Mouse (Mus musculus) hindbrain, embryonic 15.5 days (tissue): ENCODE measurements around the gene Cd109. TPM values are rescaled to one million over a fixed set of nuclear protein-coding genes. Genes with fewer than 3 reads are reported as not detected.

Experiments used
- ATAC-seq: fragments of 200-750 bp; cut with Nextera tagmentation; 2 replicates; pipeline ENCODE4 v1.8.0; 2017; ENCODE audit warnings: low read depth, moderate number of reproducible peaks, moderate TSS enrichment; ENCODE audit not compliant: low FRiP score
- H3K27ac ChIP-seq: fragments of 300-500 bp; sonication (generic); replicated peaks from 2 replicates; pipeline ENCODE4 v1.5.1; 2015; ENCODE audit warnings: mild to moderate bottlenecking, inconsistent platforms
- H3K27me3 ChIP-seq: fragments of 300-500 bp; sonication (generic); 2 replicates; pipeline ENCODE4 v1.6.1; 2015; ENCODE audit warnings: control low read depth, inconsistent platforms
- H3K36me3 ChIP-seq: fragments of 300-500 bp; sonication (generic); 2 replicates; pipeline ENCODE4 v1.6.1; 2015; ENCODE audit warnings: control low read depth, inconsistent platforms
- H3K4me1 ChIP-seq: fragments of 300-500 bp; sonication (generic); replicated peaks from 2 replicates; pipeline ENCODE4 v1.6.1; 2015; ENCODE audit warnings: control low read depth, inconsistent platforms
- H3K4me2 ChIP-seq: fragments of 300-500 bp; sonication (generic); 2 replicates; pipeline ENCODE4 v1.6.1; 2015; ENCODE audit warnings: moderate library complexity, mild to moderate bottlenecking, inconsistent platforms
- H3K4me3 ChIP-seq: fragments of 300-500 bp; sonication (generic); 2 replicates; pipeline ENCODE4 v1.5.1; 2015; ENCODE audit warnings: mild to moderate bottlenecking, inconsistent platforms
- H3K9ac ChIP-seq: fragments of 300-500 bp; sonication (generic); 2 replicates; pipeline ENCODE4 v1.6.1; 2015; ENCODE audit warnings: inconsistent platforms
- H3K9me3 ChIP-seq: fragments of 300-500 bp; sonication (generic); 2 replicates; pipeline ENCODE4 v1.6.1; 2016; ENCODE audit warnings: control low read depth, inconsistent platforms
- WGBS: fragments of 180-500 bp; shearing (Covaris S2); methylation state at CpG from one replicate; pipeline ENCODE4 v1.1.7; 2015; 5-methylcytosine and 5-hydroxymethylcytosine counted together
- polyA plus RNA-seq: library from polyadenylated mRNA; unstranded; fragments of >200 nt; fragmentation: Nextera tagmentation; extraction: Ambion mirVana; gene quantifications from 2 replicates; pipeline ENCODE4 v1.2.1, GENCODE M21; 2015

The Cd109 gene
- polyA plus RNA-seq, 1 experiment from 2014 or later = 1.3 TPM

DNA sequence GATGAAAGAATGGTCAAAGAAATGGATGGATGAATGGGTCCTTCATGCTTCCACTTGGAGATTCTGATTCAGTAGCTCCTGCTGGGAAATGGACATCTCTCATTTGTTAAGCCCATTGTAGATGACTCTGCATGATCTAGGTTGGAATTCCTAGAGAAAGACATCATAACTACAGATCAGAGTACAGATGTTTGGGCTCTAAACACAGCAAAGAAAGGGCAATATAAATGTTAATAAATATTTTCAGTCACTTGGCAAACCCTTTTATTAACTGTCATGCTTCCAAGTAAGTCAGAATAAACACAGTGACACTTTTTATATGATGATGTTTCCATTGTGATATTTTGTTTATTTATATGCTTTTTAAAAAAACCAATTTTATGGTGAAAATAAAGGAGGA lies 34.1 kb downstream of the Cd109 start:
- H3K36me3 ChIP-seq = no peaks in the 10 kb centered on the region
- ATAC-seq = no peak
- H3K27me3 ChIP-seq = no peaks in the 10 kb centered on the region
- H3K9me3 ChIP-seq = no peaks in the 10 kb centered on the region
- no peak overlapping the region for H3K4me2 ChIP-seq
- no peaks in the 10 kb centered on the region for H3K4me1 ChIP-seq
- no peak overlapping the region for H3K27ac ChIP-seq
- no peak overlapping the region for H3K9ac ChIP-seq
- no peak overlapping the region for H3K4me3 ChIP-seq

DNA sequence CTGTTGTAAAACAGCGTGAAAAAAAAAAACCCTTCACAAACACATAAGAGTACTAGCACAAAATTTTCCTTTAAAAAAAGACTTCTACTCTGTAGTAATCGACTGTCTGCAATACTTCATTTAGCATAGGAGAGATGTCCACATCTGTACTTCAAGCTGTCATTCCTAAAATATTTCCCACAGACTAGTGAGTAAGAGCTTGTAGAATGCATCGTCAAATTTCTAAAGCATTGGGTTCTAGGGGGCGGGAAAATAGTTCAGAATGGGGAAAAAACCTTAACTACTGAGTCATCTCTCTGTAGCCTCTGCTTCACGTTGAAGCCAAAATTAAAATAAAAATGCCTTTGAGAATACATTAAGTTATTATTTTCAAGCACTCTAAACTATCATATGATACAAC lies 42.2 kb downstream of the Cd109 start:
- no peaks in the 10 kb centered on the region for H3K9me3 ChIP-seq
- no peak overlapping the region for H3K27ac ChIP-seq
- H3K4me2 ChIP-seq = no peak overlapping the region
- H3K9ac ChIP-seq = no peak overlapping the region
- no peak overlapping the region for H3K4me3 ChIP-seq
- no peaks in the 10 kb centered on the region for H3K27me3 ChIP-seq
- H3K36me3 ChIP-seq = no peaks in the 10 kb centered on the region
- H3K4me1 ChIP-seq = no peaks in the 10 kb centered on the region
- whole genome bisulfite sequencing = 86% methylated on average over 5 of the region's 5 CpGs
- no peak for ATAC-seq

DNA sequence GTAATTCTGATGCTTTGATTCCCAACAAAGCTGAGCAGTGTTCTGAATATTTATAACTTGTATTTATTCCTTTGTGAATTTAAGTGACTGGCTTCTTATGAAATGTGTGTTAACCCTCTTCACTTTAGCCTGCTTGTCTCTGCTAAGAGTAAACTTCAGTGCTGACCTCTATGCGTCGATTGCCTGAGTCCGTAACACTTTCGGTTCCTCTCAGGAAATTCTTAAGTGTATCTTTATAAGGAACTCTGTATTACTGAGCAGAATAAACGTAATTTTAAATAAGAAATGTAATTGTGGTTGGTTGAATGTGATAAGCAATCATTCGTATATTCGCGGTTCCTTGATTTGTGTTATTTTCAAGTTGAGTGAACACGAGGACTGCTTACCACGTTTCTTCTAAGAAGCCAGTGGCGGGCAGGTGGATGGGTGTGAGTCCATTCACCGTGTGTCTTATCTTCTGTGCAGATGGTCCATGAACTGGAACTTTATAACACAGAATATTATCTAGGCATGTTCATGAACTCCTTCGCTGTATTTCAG lies 56.2 kb downstream of the Cd109 start:
- Histone ChIP-seq H3K4me3 (no peak overlapping the region), H3K4me2 (no peak overlapping the region), H3K27ac (no peak overlapping the region), H3K9me3 (no peaks in the 10 kb centered on the region), H3K36me3 (no peaks in the 10 kb centered on the region), H3K27me3 (no peaks in the 10 kb centered on the region), H3K9ac (no peak overlapping the region), H3K4me1 (no peaks in the 10 kb centered on the region)
- ATAC-seq = no peak
- 89% methylated on average over 13 of the region's 13 CpGs for WGBS

- Histone ChIP-seq H3K9ac (no peak overlapping the region), H3K4me3 (no peak overlapping the region), H3K4me2 (no peak overlapping the region), H3K4me1 (no peaks in the 10 kb centered on the region), H3K27me3 (no peaks in the 10 kb centered on the region), H3K9me3 (no peaks in the 10 kb centered on the region), H3K27ac (no peak overlapping the region), H3K36me3 (no peaks in the 10 kb centered on the region)
- WGBS = 0% methylated on average over 1 of the region's 1 CpGs
- ATAC-seq = no peak
Observed at GRCm38 (mm10) chr9:78700691-78701090, 85.3 kb downstream of the Cd109 start.

GRCm38 (mm10) chr9:78702509-78703239 lies 87.3 kb downstream of the Cd109 start:
- Histone ChIP-seq H3K4me3 (no peak overlapping the region), H3K27ac (no peak overlapping the region), H3K9ac (no peak overlapping the region), H3K36me3 (no peaks in the 10 kb centered on the region), H3K4me2 (no peak overlapping the region), H3K4me1 (no peaks in the 10 kb centered on the region), H3K27me3 (no peaks in the 10 kb centered on the region), H3K9me3 (no peaks in the 10 kb centered on the region)
- 89% methylated on average over 12 of the region's 12 CpGs for WGBS
- no peak for ATAC-seq

GRCm38 (mm10) chr9:78720888-78721798 lies 105.8 kb downstream of the Cd109 start:
- no peak overlapping the region for H3K4me2 ChIP-seq
- H3K27ac ChIP-seq = no peak overlapping the region
- no peaks in the 10 kb centered on the region for H3K27me3 ChIP-seq
- no peaks in the 10 kb centered on the region for H3K4me1 ChIP-seq
- H3K36me3 ChIP-seq = no peaks in the 10 kb centered on the region
- H3K9ac ChIP-seq = no peak overlapping the region
- H3K9me3 ChIP-seq = no peaks in the 10 kb centered on the region
- ATAC-seq = no peak
- 84% methylated on average over 6 of the region's 6 CpGs for WGBS
- no peak overlapping the region for H3K4me3 ChIP-seq

DNA sequence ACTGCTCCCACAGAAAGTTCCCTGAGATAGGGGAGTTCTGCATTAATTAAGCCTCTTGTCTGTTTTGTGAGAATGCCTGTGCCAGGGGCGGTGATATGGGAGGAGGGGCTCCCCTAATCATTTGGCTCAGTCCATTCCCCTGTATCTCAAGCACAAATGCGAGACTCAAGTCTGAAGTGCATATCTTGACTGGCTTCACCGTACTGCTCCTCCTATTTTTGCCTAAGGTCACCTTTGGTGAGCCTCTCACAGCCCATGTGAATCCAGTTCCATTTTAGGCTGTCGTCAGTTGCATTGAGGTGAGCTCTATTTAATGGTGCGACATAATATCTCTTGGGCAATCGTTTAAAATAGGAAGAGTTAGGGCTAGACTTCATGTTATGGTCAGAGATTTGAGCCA lies 116.6 kb downstream of the Cd109 start:
- no peak overlapping the region for H3K4me2 ChIP-seq
- H3K4me1 ChIP-seq = no peaks in the 10 kb centered on the region
- H3K27ac ChIP-seq = no peak overlapping the region
- ATAC-seq = no peak
- no peak overlapping the region for H3K9ac ChIP-seq
- no peaks in the 10 kb centered on the region for H3K36me3 ChIP-seq
- H3K9me3 ChIP-seq = no peaks in the 10 kb centered on the region
- no peak overlapping the region for H3K4me3 ChIP-seq
- H3K27me3 ChIP-seq = no peaks in the 10 kb centered on the region
- 73% methylated on average over 6 of the region's 6 CpGs for WGBS

DNA sequence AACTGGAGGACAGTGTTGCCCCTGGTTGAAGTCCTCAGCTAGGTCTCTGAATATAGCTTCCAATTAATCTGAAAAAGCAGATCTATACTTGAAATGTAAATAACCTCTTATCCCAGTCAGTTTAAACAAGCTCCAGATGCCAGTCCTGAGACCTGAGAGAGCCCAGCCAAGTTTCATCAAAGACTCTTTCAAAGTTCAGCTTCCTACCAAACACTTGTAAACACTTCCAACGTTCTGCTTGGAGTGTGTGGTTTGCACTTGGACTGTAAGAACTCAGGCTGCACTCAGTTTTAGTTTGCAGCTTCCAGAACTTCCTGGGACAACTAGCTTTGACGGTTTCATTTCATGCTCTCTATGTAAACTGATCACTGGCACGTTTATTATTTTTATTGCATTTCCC lies 120.2 kb downstream of the Cd109 start:
- Histone ChIP-seq H3K27ac (no peak overlapping the region), H3K4me1 (no peaks in the 10 kb centered on the region), H3K27me3 (no peaks in the 10 kb centered on the region), H3K9me3 (no peaks in the 10 kb centered on the region), H3K4me3 (no peak overlapping the region), H3K36me3 (no peaks in the 10 kb centered on the region), H3K9ac (no peak overlapping the region), H3K4me2 (no peak overlapping the region)
- 82% methylated on average over 3 of the region's 3 CpGs for WGBS
- ATAC-seq = no peak

- Histone ChIP-seq H3K27me3 (no peaks in the 10 kb centered on the region), H3K4me2 (no peak overlapping the region), H3K27ac (no peak overlapping the region), H3K36me3 (no peaks in the 10 kb centered on the region), H3K9me3 (no peaks in the 10 kb centered on the region), H3K4me3 (no peak overlapping the region), H3K4me1 (no peaks in the 10 kb centered on the region), H3K9ac (no peak overlapping the region)
- WGBS = 57% methylated on average over 3 of the region's 3 CpGs
- no peak for ATAC-seq
Observed at GRCm38 (mm10) chr9:78742012-78742411, 126.7 kb downstream of the Cd109 start.

GRCm38 (mm10) chr9:78750246-78750645 lies 134.9 kb downstream of the Cd109 start:
- Histone ChIP-seq H3K4me2 (no peak overlapping the region), H3K36me3 (no peaks in the 10 kb centered on the region), H3K4me1 (no peaks in the 10 kb centered on the region), H3K9me3 (no peaks in the 10 kb centered on the region), H3K27me3 (no peaks in the 10 kb centered on the region), H3K27ac (no peak overlapping the region), H3K4me3 (no peak overlapping the region), H3K9ac (no peak overlapping the region)
- no peak for ATAC-seq
- 72% methylated on average over 3 of the region's 3 CpGs for WGBS
